Mouse (Mus musculus): ENCODE measurements around the gene Dcps. TPM values are rescaled to one million over a fixed set of nuclear protein-coding genes. Genes with fewer than 3 reads are reported as not detected.

Dcps gene
- polyA plus RNA-seq, 1 experiment from 2014 or later = 98.4 TPM

DNA sequence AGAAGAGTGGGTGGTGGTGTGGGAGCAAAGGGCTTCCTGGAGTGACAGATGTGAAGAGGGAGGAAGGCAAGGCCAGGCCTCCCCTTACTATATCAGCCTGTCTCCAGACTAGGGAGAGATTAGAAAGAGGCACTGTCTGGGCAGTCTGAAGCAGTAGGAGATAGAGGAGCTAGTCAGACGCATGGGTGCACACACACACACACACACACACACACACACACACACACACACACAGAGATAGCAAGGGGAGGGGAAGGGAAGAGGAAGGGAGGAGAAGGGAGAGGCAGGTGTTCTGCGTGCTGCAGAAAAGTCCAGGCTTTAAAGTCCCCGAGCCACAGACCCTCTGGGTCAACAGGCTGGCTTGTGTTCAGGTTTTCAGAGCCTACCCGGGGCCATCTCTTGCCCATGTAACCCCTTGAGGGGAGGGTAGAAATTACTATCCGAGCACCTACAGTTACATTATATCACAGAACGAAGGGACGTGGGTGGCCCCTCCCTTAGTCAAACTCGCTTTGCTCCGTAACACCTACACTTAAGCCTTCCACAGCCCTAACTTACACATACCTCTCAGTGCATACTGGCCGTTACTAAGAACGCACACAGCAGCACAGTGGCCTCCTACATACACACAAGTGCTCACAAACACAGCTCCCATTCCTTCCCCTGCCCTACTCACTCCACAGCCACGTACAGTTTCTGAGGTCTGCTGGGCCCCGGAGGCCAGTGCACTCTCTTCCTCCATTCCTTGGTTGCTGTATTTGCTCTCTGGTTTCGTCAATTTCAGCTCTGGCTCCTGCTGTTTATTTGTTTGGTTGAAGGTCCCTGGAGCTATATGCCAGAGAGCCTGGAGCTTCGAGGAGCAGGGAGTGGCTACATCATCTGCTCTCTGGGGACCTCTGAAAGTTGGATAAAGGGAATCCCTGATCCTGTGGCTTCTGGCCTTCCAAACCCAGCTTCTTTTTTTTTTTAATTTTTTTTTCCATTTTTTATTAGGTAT lies 69.7 kb downstream of the Dcps start:
- 64% methylated on average over 15 of the region's 15 CpGs for WGBS
- no peaks in the 10 kb centered on the region for H3K36me3 ChIP-seq (ENCODE audit: insufficient read depth, low read length)
- no peaks in the 10 kb centered on the region for H3K27me3 ChIP-seq (ENCODE audit: insufficient read depth, low read length)
- no peak overlapping the region for H3K9ac ChIP-seq (replicated peaks; ENCODE audit: low read length)
- H3K27ac ChIP-seq (ENCODE audit: low read length) = no peak overlapping the region
- ATAC-seq (ENCODE audit: low FRiP score, low TSS enrichment) = no peak
- H3K4me2 ChIP-seq (replicated peaks; ENCODE audit: low read depth, low read length) = no peak overlapping the region
- no peaks in the 10 kb centered on the region for H3K9me3 ChIP-seq (ENCODE audit: low read length)
- H3K4me1 ChIP-seq (ENCODE audit: insufficient read depth, low read length) = 0 out of 2 replicates have a peak, but pooled peaks cover 2% of the 10 kb centered on the region
- no peak overlapping the region for H3K4me3 ChIP-seq (ENCODE audit: low read length)

DNA sequence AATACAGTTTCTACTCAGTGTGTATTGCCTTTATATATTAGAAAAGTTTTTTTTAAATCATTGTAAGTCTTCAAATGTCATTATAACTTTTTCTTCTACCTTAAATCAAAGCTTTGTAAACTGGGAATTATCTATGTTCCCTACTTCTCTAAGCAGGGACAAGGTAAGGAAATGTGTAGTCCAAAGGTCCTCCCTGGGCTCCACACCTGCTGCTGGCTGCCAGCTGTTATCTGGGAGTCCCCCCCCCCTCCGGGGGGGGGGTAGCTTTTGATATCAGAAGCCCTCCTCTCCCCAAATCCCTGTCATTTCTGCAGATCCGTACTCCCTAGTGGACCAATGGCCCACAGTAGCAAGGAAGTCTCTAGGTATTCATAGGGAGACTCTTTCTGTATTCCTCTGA lies 70.4 kb downstream of the Dcps start:
- H3K9me3 ChIP-seq (ENCODE audit: low read length) = no peaks in the 10 kb centered on the region
- H3K36me3 ChIP-seq (ENCODE audit: insufficient read depth, low read length) = 0 out of 2 replicates have a peak, but pooled peaks cover 3% of the 10 kb centered on the region
- ATAC-seq (ENCODE audit: low FRiP score, low TSS enrichment) = no peak
- no peak overlapping the region for H3K27ac ChIP-seq (ENCODE audit: low read length)
- no peak overlapping the region for H3K4me3 ChIP-seq (ENCODE audit: low read length)
- 0 out of 2 replicates have a peak, but pooled peaks cover 2% of the 10 kb centered on the region for H3K4me1 ChIP-seq (ENCODE audit: insufficient read depth, low read length)
- no peak overlapping the region for H3K9ac ChIP-seq (replicated peaks; ENCODE audit: low read length)
- H3K27me3 ChIP-seq (ENCODE audit: insufficient read depth, low read length) = no peaks in the 10 kb centered on the region
- no peak overlapping the region for H3K4me2 ChIP-seq (replicated peaks; ENCODE audit: low read depth, low read length)
- WGBS = 68% methylated on average over 2 of the region's 2 CpGs

- Histone ChIP-seq H3K27ac (ENCODE audit: low read length) (no peak overlapping the region), H3K4me2 (replicated peaks; ENCODE audit: low read depth, low read length) (no peak overlapping the region), H3K4me3 (ENCODE audit: low read length) (no peak overlapping the region), H3K27me3 (ENCODE audit: insufficient read depth, low read length) (no peaks in the 10 kb centered on the region), H3K9me3 (ENCODE audit: low read length) (no peaks in the 10 kb centered on the region), H3K4me1 (ENCODE audit: insufficient read depth, low read length) (0 out of 2 replicates have a peak, but pooled peaks cover 2% of the 10 kb centered on the region), H3K9ac (replicated peaks; ENCODE audit: low read length) (no peak overlapping the region), H3K36me3 (ENCODE audit: insufficient read depth, low read length) (0 out of 2 replicates have a peak, but pooled peaks cover 3% of the 10 kb centered on the region)
- no peak for ATAC-seq (ENCODE audit: low FRiP score, low TSS enrichment)
- 76% methylated on average over 4 of the region's 4 CpGs for WGBS
These were observed 71.2 kb downstream of the Dcps start for GRCm38 (mm10) chr9:35104711-35105110.

DNA sequence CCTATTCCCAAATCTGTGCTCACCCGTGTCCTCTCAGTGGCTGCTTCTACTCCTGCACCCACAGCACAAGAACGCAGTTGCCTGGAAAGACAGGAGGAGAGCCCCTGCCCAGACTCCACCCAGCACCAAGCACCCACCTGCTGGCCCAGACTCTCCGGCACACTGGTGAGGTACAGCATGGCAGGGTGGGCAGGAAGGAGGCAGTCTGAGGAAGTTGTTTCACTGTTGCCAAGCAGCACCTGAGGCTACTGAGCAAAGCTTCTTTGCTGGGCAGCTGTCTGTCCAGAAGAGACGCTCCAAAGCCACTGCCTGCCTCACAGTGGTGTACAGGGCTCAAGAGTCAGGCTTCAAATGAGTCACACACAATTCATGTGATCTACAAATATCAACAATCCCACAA lies 77.1 kb downstream of the Dcps start:
- 84% methylated on average over 4 of the region's 4 CpGs for WGBS
- H3K4me3 ChIP-seq (ENCODE audit: low read length) = no peak overlapping the region
- H3K4me1 ChIP-seq (ENCODE audit: insufficient read depth, low read length) = no peaks in the 10 kb centered on the region
- H3K27ac ChIP-seq (ENCODE audit: low read length) = no peak overlapping the region
- H3K27me3 ChIP-seq (ENCODE audit: insufficient read depth, low read length) = no peaks in the 10 kb centered on the region
- no peaks in the 10 kb centered on the region for H3K9me3 ChIP-seq (ENCODE audit: low read length)
- no peak overlapping the region for H3K9ac ChIP-seq (replicated peaks; ENCODE audit: low read length)
- no peak for ATAC-seq (ENCODE audit: low FRiP score, low TSS enrichment)
- 0 out of 2 replicates have a peak, but pooled peaks cover 3% of the 10 kb centered on the region for H3K36me3 ChIP-seq (ENCODE audit: insufficient read depth, low read length)
- H3K4me2 ChIP-seq (replicated peaks; ENCODE audit: low read depth, low read length) = no peak overlapping the region

DNA sequence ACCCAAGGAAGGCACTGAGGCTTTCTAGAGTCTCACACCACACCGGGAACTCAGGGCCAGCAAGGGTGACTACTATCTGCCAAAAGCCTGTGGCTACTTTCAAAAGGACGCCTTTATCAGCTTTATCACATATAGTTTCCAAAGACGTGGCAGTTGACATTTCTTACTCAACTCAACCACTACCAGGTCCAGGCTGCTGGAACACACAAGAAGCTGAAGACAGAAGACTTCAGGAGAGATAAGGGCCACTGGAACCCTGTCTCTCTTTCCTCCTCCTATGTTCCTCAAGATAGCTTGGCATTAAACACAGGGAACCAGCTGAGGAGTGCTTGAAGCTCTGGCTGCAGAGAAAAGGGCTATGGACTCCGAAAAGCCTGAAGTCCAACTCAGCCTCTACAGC lies 78.0 kb downstream of the Dcps start:
- Histone ChIP-seq H3K9me3 (ENCODE audit: low read length) (no peaks in the 10 kb centered on the region), H3K27me3 (ENCODE audit: insufficient read depth, low read length) (no peaks in the 10 kb centered on the region), H3K4me2 (replicated peaks; ENCODE audit: low read depth, low read length) (no peak overlapping the region), H3K4me1 (ENCODE audit: insufficient read depth, low read length) (no peaks in the 10 kb centered on the region), H3K9ac (replicated peaks; ENCODE audit: low read length) (no peak overlapping the region), H3K4me3 (ENCODE audit: low read length) (no peak overlapping the region), H3K27ac (ENCODE audit: low read length) (no peak overlapping the region), H3K36me3 (ENCODE audit: insufficient read depth, low read length) (0 out of 2 replicates have a peak, but pooled peaks cover 3% of the 10 kb centered on the region)
- no peak for ATAC-seq (ENCODE audit: low FRiP score, low TSS enrichment)
- 87% methylated on average over 4 of the region's 4 CpGs for WGBS

DNA sequence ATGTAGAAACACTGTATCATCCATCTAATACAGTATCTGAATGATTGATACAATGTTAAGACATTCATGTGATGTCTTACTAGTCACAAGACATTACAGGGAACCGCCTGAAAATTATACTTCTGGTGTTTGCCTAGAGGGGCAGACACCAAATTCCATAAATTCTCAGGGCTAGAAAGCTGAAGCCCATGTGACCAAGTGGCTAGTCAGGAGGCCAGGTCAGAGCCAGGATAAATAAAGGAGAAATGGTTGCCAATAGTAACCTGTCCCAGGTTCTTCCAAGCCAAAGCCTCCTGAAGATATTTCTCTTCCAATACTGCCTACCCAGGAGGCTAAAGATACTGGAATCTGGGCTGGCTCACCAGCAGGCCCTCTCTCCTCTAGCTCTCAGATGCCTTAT lies 80.1 kb downstream of the Dcps start:
- no peak for ATAC-seq (ENCODE audit: low FRiP score, low TSS enrichment)
- Histone ChIP-seq H3K9me3 (ENCODE audit: low read length) (no peaks in the 10 kb centered on the region), H3K9ac (replicated peaks; ENCODE audit: low read length) (no peak overlapping the region), H3K36me3 (ENCODE audit: insufficient read depth, low read length) (no peaks in the 10 kb centered on the region), H3K27me3 (ENCODE audit: insufficient read depth, low read length) (no peaks in the 10 kb centered on the region), H3K4me2 (replicated peaks; ENCODE audit: low read depth, low read length) (no peak overlapping the region), H3K4me1 (ENCODE audit: insufficient read depth, low read length) (no peaks in the 10 kb centered on the region), H3K4me3 (ENCODE audit: low read length) (no peak overlapping the region), H3K27ac (ENCODE audit: low read length) (no peak overlapping the region)
- 67% methylated on average over 1 of the region's 1 CpGs for WGBS

GRCm38 (mm10) chr9:35093350-35093749 lies 82.5 kb downstream of the Dcps start:
- Histone ChIP-seq H3K27me3 (ENCODE audit: insufficient read depth, low read length) (no peaks in the 10 kb centered on the region), H3K4me2 (replicated peaks; ENCODE audit: low read depth, low read length) (no peak overlapping the region), H3K9ac (replicated peaks; ENCODE audit: low read length) (no peak overlapping the region), H3K36me3 (ENCODE audit: insufficient read depth, low read length) (no peaks in the 10 kb centered on the region), H3K4me3 (ENCODE audit: low read length) (no peak overlapping the region), H3K9me3 (ENCODE audit: low read length) (no peaks in the 10 kb centered on the region), H3K4me1 (ENCODE audit: insufficient read depth, low read length) (no peaks in the 10 kb centered on the region), H3K27ac (ENCODE audit: low read length) (no peak overlapping the region)
- WGBS = 92% methylated on average over 3 of the region's 3 CpGs
- ATAC-seq (ENCODE audit: low FRiP score, low TSS enrichment) = no peak

GRCm38 (mm10) chr9:35092904-35093303 lies 83.0 kb downstream of the Dcps start:
- no peak for ATAC-seq (ENCODE audit: low FRiP score, low TSS enrichment)
- Histone ChIP-seq H3K4me3 (ENCODE audit: low read length) (no peak overlapping the region), H3K27ac (ENCODE audit: low read length) (no peak overlapping the region), H3K9me3 (ENCODE audit: low read length) (no peaks in the 10 kb centered on the region), H3K4me1 (ENCODE audit: insufficient read depth, low read length) (no peaks in the 10 kb centered on the region), H3K27me3 (ENCODE audit: insufficient read depth, low read length) (no peaks in the 10 kb centered on the region), H3K4me2 (replicated peaks; ENCODE audit: low read depth, low read length) (no peak overlapping the region), H3K9ac (replicated peaks; ENCODE audit: low read length) (no peak overlapping the region), H3K36me3 (ENCODE audit: insufficient read depth, low read length) (no peaks in the 10 kb centered on the region)
- 85% methylated on average over 2 of the region's 2 CpGs for WGBS
